Comparison of ENCODE assay signal across 25 mouse cellular contexts in genomic region chr4:124537681-124538080, GRCm38 (mm10).
DNase-seq lines count a peak whose midpoint lies in the region; ATAC-seq and TF ChIP-seq lines count a peak whose summit lies in the region.
"Had no signal": no experiment of that assay in that cellular context is flagged by ENCODE, and none has a peak within 500 bp of the region (broad histone marks: within the 10 kb centered on the region; RNA-seq: fewer than 3 reads in every experiment).

No protein-coding gene starts in this region.

- no peaks in the 10 kb centered on the region for H3K4me1 ChIP-seq in embryonic facial prominence, embryonic 14.5 days (ENCODE audit: control insufficient read depth, insufficient read depth, low read length)
- peaks cover 5% of the 10 kb centered on the region; the same call in 1 of the 2 replicates for H3K4me1 ChIP-seq in embryonic facial prominence, embryonic 10.5 days
- peaks cover 15% of the 10 kb centered on the region for H3K4me1 ChIP-seq in hindbrain, embryonic 13.5 days (replicated peaks)
- H3K4me1 ChIP-seq in hindbrain, embryonic 11.5 days (replicated peaks; ENCODE audit: control insufficient read depth, insufficient read depth, low read length) = no peaks in the 10 kb centered on the region
- H3K4me1 ChIP-seq in midbrain, postnatal 0 days (ENCODE audit: insufficient read depth, low read length) = no peaks in the 10 kb centered on the region
- no peaks in the 10 kb centered on the region for H3K4me1 ChIP-seq in midbrain, embryonic 11.5 days (ENCODE audit: control insufficient read depth, insufficient read depth, low read length)
- no peaks in the 10 kb centered on the region for H3K4me1 ChIP-seq in hindbrain, postnatal 0 days (ENCODE audit: insufficient read depth, low read length)
- H3K4me1 ChIP-seq: embryonic facial prominence, embryonic 12.5 days; intestine, embryonic 15.5 days had no signal

- H3K9ac ChIP-seq in embryonic facial prominence, embryonic 14.5 days (ENCODE audit: low read depth, low read length) = no peak overlapping the region
- H3K9ac ChIP-seq in hindbrain, embryonic 13.5 days = no peak overlapping the region
- H3K9ac ChIP-seq in hindbrain, embryonic 11.5 days (ENCODE audit: low read depth, low read length) = no peak overlapping the region
- H3K9ac ChIP-seq in midbrain, postnatal 0 days (replicated peaks; ENCODE audit: low read length, poor library complexity, severe bottlenecking) = no peak overlapping the region
- no peak overlapping the region for H3K9ac ChIP-seq in midbrain, embryonic 11.5 days (ENCODE audit: low read length)
- no peak overlapping the region for H3K9ac ChIP-seq in hindbrain, postnatal 0 days (replicated peaks; ENCODE audit: low read length)
- H3K9ac ChIP-seq: embryonic facial prominence, embryonic 12.5 days; forebrain, embryonic 12.5 days; forebrain, postnatal 0 days; intestine, embryonic 15.5 days had no signal

- H3K27ac ChIP-seq in embryonic facial prominence, embryonic 14.5 days (replicated peaks; ENCODE audit: low read depth, low read length) = no peak overlapping the region
- no peak overlapping the region for H3K27ac ChIP-seq in embryonic facial prominence, embryonic 10.5 days (replicated peaks)
- 0 out of 2 replicates have a peak overlapping the region, but pooled peaks have one; percentile 20 for H3K27ac ChIP-seq in hindbrain, embryonic 13.5 days
- no peak overlapping the region for H3K27ac ChIP-seq in hindbrain, embryonic 11.5 days (ENCODE audit: low read depth, low read length)
- H3K27ac ChIP-seq in midbrain, postnatal 0 days (ENCODE audit: low read depth, low read length) = no peak overlapping the region
- H3K27ac ChIP-seq in midbrain, embryonic 11.5 days (ENCODE audit: low read depth, low read length) = no peak overlapping the region
- H3K27ac ChIP-seq in hindbrain, postnatal 0 days = no peak overlapping the region
- H3K27ac ChIP-seq: embryonic facial prominence, embryonic 12.5 days; forebrain, embryonic 12.5 days; gastrocnemius, adult 2 months; intestine, embryonic 15.5 days had no signal

- DNase-seq in embryonic facial prominence, embryonic 14.5 days (ENCODE audit: low spot score) = peak; percentile 9
- DNase-seq in embryonic facial prominence, embryonic 10.5 days (ENCODE audit: low spot score) = no peak
- DNase-seq in hindbrain, embryonic 11.5 days (ENCODE audit: low spot score) = no peak
- DNase-seq in midbrain, postnatal 0 days (ENCODE audit: low spot score) = peak; percentile 39
- DNase-seq in midbrain, embryonic 11.5 days (ENCODE audit: low spot score, missing footprints) = no peak
- peak; percentile 41 for DNase-seq in hindbrain, postnatal 0 days (ENCODE audit: low spot score)
- DNase-seq: adrenal gland, postnatal 10 days; adrenal gland, postnatal 36 days; B cell, adult 2 months; cerebellum, adult 11 months; cerebellum, adult 2 months; cerebellum, adult 9-11 months; forebrain, postnatal 0 days; gastrocnemius, adult 2 months; gastrocnemius, postnatal 14 days; heart, adult 11 months; kidney, adult 11 months had no signal

- TF ChIP-seq CTCF in midbrain, postnatal 0 days (IDR thresholded peaks at IDR 0.05) = no peak
- no peak for TF ChIP-seq CTCF in hindbrain, postnatal 0 days (IDR thresholded peaks at IDR 0.05; ENCODE audit: low read depth)

- H3K4me2 ChIP-seq in embryonic facial prominence, embryonic 14.5 days (ENCODE audit: low read depth, low read length) = no peak overlapping the region
- no peak overlapping the region for H3K4me2 ChIP-seq in hindbrain, embryonic 13.5 days
- no peak overlapping the region for H3K4me2 ChIP-seq in hindbrain, embryonic 11.5 days (replicated peaks; ENCODE audit: low read depth, low read length)
- no peak overlapping the region for H3K4me2 ChIP-seq in midbrain, postnatal 0 days (ENCODE audit: low read depth, low read length, poor library complexity, severe bottlenecking)
- no peak overlapping the region for H3K4me2 ChIP-seq in midbrain, embryonic 11.5 days
- no peak overlapping the region for H3K4me2 ChIP-seq in hindbrain, postnatal 0 days (ENCODE audit: low read depth, low read length)
- H3K4me2 ChIP-seq: embryonic facial prominence, embryonic 12.5 days; forebrain, embryonic 12.5 days; heart, embryonic 11.5 days; intestine, embryonic 15.5 days had no signal

- 69% methylated on average over 5 of the region's 5 CpGs for WGBS in embryonic facial prominence, embryonic 14.5 days
- WGBS in embryonic facial prominence, embryonic 10.5 days = 88% methylated on average over 5 of the region's 5 CpGs
- WGBS in hindbrain, embryonic 13.5 days = 57% methylated on average over 5 of the region's 5 CpGs
- WGBS in hindbrain, embryonic 11.5 days = 86% methylated on average over 5 of the region's 5 CpGs
- WGBS in midbrain, postnatal 0 days = 54% methylated on average over 5 of the region's 5 CpGs
- WGBS in midbrain, embryonic 11.5 days = 89% methylated on average over 5 of the region's 5 CpGs
- WGBS in hindbrain, postnatal 0 days = 44% methylated on average over 5 of the region's 5 CpGs

- no peaks in the 10 kb centered on the region for H3K9me3 ChIP-seq in embryonic facial prominence, embryonic 14.5 days (ENCODE audit: control insufficient read depth, low read length)
- no peaks in the 10 kb centered on the region for H3K9me3 ChIP-seq in embryonic facial prominence, embryonic 10.5 days
- no peaks in the 10 kb centered on the region for H3K9me3 ChIP-seq in hindbrain, embryonic 13.5 days
- no peaks in the 10 kb centered on the region for H3K9me3 ChIP-seq in hindbrain, embryonic 11.5 days (ENCODE audit: control insufficient read depth, low read length)
- H3K9me3 ChIP-seq in midbrain, postnatal 0 days (ENCODE audit: low read length) = no peaks in the 10 kb centered on the region
- H3K9me3 ChIP-seq in midbrain, embryonic 11.5 days (ENCODE audit: control insufficient read depth, low read length) = no peaks in the 10 kb centered on the region
- H3K9me3 ChIP-seq in hindbrain, postnatal 0 days (ENCODE audit: low read length) = no peaks in the 10 kb centered on the region
- H3K9me3 ChIP-seq: embryonic facial prominence, embryonic 12.5 days; forebrain, embryonic 12.5 days; G1E; intestine, embryonic 15.5 days had no signal

- H3K4me3 ChIP-seq in embryonic facial prominence, embryonic 14.5 days (ENCODE audit: low read depth, low read length) = no peak overlapping the region
- H3K4me3 ChIP-seq in embryonic facial prominence, embryonic 10.5 days = no peak overlapping the region
- no peak overlapping the region for H3K4me3 ChIP-seq in hindbrain, embryonic 13.5 days
- H3K4me3 ChIP-seq in hindbrain, embryonic 11.5 days (ENCODE audit: low read depth, low read length) = no peak overlapping the region
- H3K4me3 ChIP-seq in midbrain, postnatal 0 days (ENCODE audit: low read depth, low read length) = no peak overlapping the region
- H3K4me3 ChIP-seq in midbrain, embryonic 11.5 days (ENCODE audit: low read depth, low read length) = no peak overlapping the region
- H3K4me3 ChIP-seq in hindbrain, postnatal 0 days (ENCODE audit: low read length) = no peak overlapping the region
- H3K4me3 ChIP-seq: embryonic facial prominence, embryonic 12.5 days; erythroblast, embryonic 14.5 days; forebrain, embryonic 12.5 days; gastrocnemius, adult 2 months; intestine, embryonic 15.5 days had no signal

- H3K27me3 ChIP-seq in embryonic facial prominence, embryonic 14.5 days (replicated peaks; ENCODE audit: control insufficient read depth, insufficient read depth, low read length) = no peaks in the 10 kb centered on the region
- no peaks in the 10 kb centered on the region for H3K27me3 ChIP-seq in embryonic facial prominence, embryonic 10.5 days (replicated peaks; ENCODE audit: low read depth, poor library complexity, severe bottlenecking)
- peaks cover 28% of the 10 kb centered on the region; the same call in 1 of the 2 replicates for H3K27me3 ChIP-seq in hindbrain, embryonic 13.5 days
- H3K27me3 ChIP-seq in hindbrain, embryonic 11.5 days (ENCODE audit: control insufficient read depth, insufficient read depth, low read length) = no peaks in the 10 kb centered on the region
- no peaks in the 10 kb centered on the region for H3K27me3 ChIP-seq in midbrain, postnatal 0 days (ENCODE audit: insufficient read depth, low read length)
- H3K27me3 ChIP-seq in midbrain, embryonic 11.5 days (ENCODE audit: control insufficient read depth, insufficient read depth, low read length) = no peaks in the 10 kb centered on the region
- H3K27me3 ChIP-seq in hindbrain, postnatal 0 days (ENCODE audit: insufficient read depth, low read length) = no peaks in the 10 kb centered on the region
- H3K27me3 ChIP-seq: embryonic facial prominence, embryonic 12.5 days; forebrain, embryonic 12.5 days; intestine, embryonic 15.5 days; Patski had no signal

- H3K36me3 ChIP-seq in embryonic facial prominence, embryonic 14.5 days (ENCODE audit: control insufficient read depth, insufficient read depth, low read length) = no peaks in the 10 kb centered on the region
- H3K36me3 ChIP-seq in embryonic facial prominence, embryonic 10.5 days (replicated peaks) = no peaks in the 10 kb centered on the region
- H3K36me3 ChIP-seq in hindbrain, embryonic 13.5 days = no peaks in the 10 kb centered on the region
- no peaks in the 10 kb centered on the region for H3K36me3 ChIP-seq in hindbrain, embryonic 11.5 days (ENCODE audit: control insufficient read depth, insufficient read depth, low read length)
- no peaks in the 10 kb centered on the region for H3K36me3 ChIP-seq in midbrain, postnatal 0 days (ENCODE audit: insufficient read depth, low read length)
- no peaks in the 10 kb centered on the region for H3K36me3 ChIP-seq in midbrain, embryonic 11.5 days (ENCODE audit: control insufficient read depth, insufficient read depth, low read length)
- no peaks in the 10 kb centered on the region for H3K36me3 ChIP-seq in hindbrain, postnatal 0 days (ENCODE audit: insufficient read depth, low read length)
- H3K36me3 ChIP-seq: embryonic facial prominence, embryonic 12.5 days; forebrain, embryonic 12.5 days; G1E; intestine, embryonic 15.5 days had no signal

- ATAC-seq in embryonic facial prominence, embryonic 14.5 days (ENCODE audit: low read depth) = no peak
- no peak for ATAC-seq in hindbrain, embryonic 13.5 days (ENCODE audit: low FRiP score)
- no peak for ATAC-seq in hindbrain, embryonic 11.5 days (ENCODE audit: low FRiP score)
- no peak for ATAC-seq in midbrain, postnatal 0 days (ENCODE audit: low FRiP score)
- ATAC-seq in midbrain, embryonic 11.5 days (ENCODE audit: low FRiP score) = no peak
- ATAC-seq in hindbrain, postnatal 0 days = no peak
- ATAC-seq: forebrain, postnatal 0 days; intestine, embryonic 15.5 days; Patski had no signal

Comparison
In these comparisons a context has a peak if more than half of its experiments do, and no peak if none do; other contexts are left out.
1. DNase-seq: peak in embryonic facial prominence, embryonic 14.5 days (single experiment), midbrain, postnatal 0 days (single experiment) and hindbrain, postnatal 0 days (single experiment); none in embryonic facial prominence, embryonic 10.5 days (single experiment), hindbrain, embryonic 11.5 days (single experiment) and midbrain, embryonic 11.5 days (single experiment).